Mouse (Mus musculus) thymus, adult 2 months (tissue): ENCODE data around the gene Mical2.

Experiments used
- CTCF ChIP-seq: fragments of 200-500 bp; IDR thresholded peaks from 2 replicates; pipeline ENCODE4 v1.5.1; 2012; ENCODE audit warnings: mild to moderate bottlenecking, control low read depth, low read length, moderate library complexity, borderline replicate concordance; ENCODE audit not compliant: control insufficient read depth, poor library complexity, insufficient read depth; ENCODE audit errors: extremely low read depth
- POLR2A ChIP-seq: fragments of 200-500 bp; IDR thresholded peaks from 2 replicates; pipeline ENCODE4 v1.6.1; 2012; ENCODE audit warnings: mild to moderate bottlenecking, low read length, control low read depth, moderate library complexity; ENCODE audit not compliant: control insufficient read depth, poor library complexity, insufficient read depth; ENCODE audit errors: extremely low read depth

GRCm38 (mm10) chr7:112426811-112427210 lies 201.2 kb downstream of the Mical2 start:
- TF ChIP-seq POLR2A, result no peak
- no peak for TF ChIP-seq CTCF
